Mouse (Mus musculus): Measurements from ENCODE around the gene Gmds.

Gmds gene

GRCm38 (mm10) chr13:31782063-31782462 lies 556.5 kb downstream of the Gmds start:
- DNase-seq (ENCODE audit: low spot score): no peak

GRCm38 (mm10) chr13:31780299-31780698 lies 558.2 kb downstream of the Gmds start:
- no peak for DNase-seq (ENCODE audit: low spot score)

GRCm38 (mm10) chr13:31779281-31779981 lies 559.1 kb downstream of the Gmds start:
- DNase-seq (ENCODE audit: low spot score): no peak

GRCm38 (mm10) chr13:31775762-31776161 lies 562.8 kb downstream of the Gmds start:
- DNase-seq (ENCODE audit: low spot score): no peak

- DNase-seq (ENCODE audit: low spot score): no peak
Measured at GRCm38 (mm10) chr13:31772882-31773281, 565.7 kb downstream of the Gmds start.
